Mouse (Mus musculus) MEL (cell line): ENCODE measurements at regions not wholly inside any gene's neighbourhood (a gene's known extent, or its start where the extent isn't known, plus 50 kb on each side); places are given as distances from the start of the nearest gene placed in this dataset.

Source experiments
- DNase-seq: peaks from one replicate; pipeline ENCODE4 v3.0.0; 2011; ENCODE audit warnings: low read depth, low spot score
- H3K27ac ChIP-seq: 2 replicates; pipeline ENCODE4 v1.5.1; 2012; ENCODE audit warnings: low read depth, mild to moderate bottlenecking, control low read depth, low read length, moderate library complexity; ENCODE audit not compliant: control insufficient read depth
- H3K27me3 ChIP-seq, 2 experiments: fragments of 150-350 bp in 1 of 2; sonication (generic) in 1 of 2; 2 replicates each; pipeline ENCODE4 v1.6.1; 2012; ENCODE audit warnings: low read length in 2 of 2, mild to moderate bottlenecking in 2 of 2, improper control_type of control experiment in 1 of 2, moderate library complexity in 1 of 2; ENCODE audit not compliant: insufficient read depth in 2 of 2, control insufficient read depth in 1 of 2
- H3K36me3 ChIP-seq, 2 experiments: 2 replicates each; pipeline ENCODE4 v1.6.1; 2012 to 2014; ENCODE audit warnings: low read length in 2 of 2, improper control_type of control experiment in 1 of 2, inconsistent platforms in 1 of 2, mild to moderate bottlenecking in 1 of 2; ENCODE audit not compliant: insufficient read depth in 2 of 2, control insufficient read depth in 1 of 2
- H3K4me1 ChIP-seq, 2 experiments: fragments of 150-350 bp in 1 of 2; sonication (generic) in 1 of 2; 2 replicates each; pipeline ENCODE4 v1.6.1; 2012; ENCODE audit warnings: low read length in 2 of 2, improper control_type of control experiment in 1 of 2, mild to moderate bottlenecking in 1 of 2; ENCODE audit not compliant: insufficient read depth in 2 of 2, control insufficient read depth in 1 of 2
- H3K4me3 ChIP-seq, 2 experiments: fragments of 150-350 bp in 1 of 2; sonication (generic) in 1 of 2; 2 replicates each; pipeline ENCODE4 v1.5.1; 2012; ENCODE audit warnings: low read depth in 2 of 2, low read length in 2 of 2, mild to moderate bottlenecking in 2 of 2, moderate library complexity in 2 of 2, control low read depth in 1 of 2, improper control_type of control experiment in 1 of 2; ENCODE audit not compliant: control insufficient read depth in 1 of 2, insufficient read depth in 1 of 2
- H3K79me2 ChIP-seq: 2 replicates; pipeline ENCODE4 v1.6.1; 2012; ENCODE audit warnings: mild to moderate bottlenecking, low read length, moderate library complexity; ENCODE audit not compliant: control insufficient read depth, poor library complexity, insufficient read depth
- H3K9ac ChIP-seq: 2 replicates; pipeline ENCODE4 v1.6.1; 2012; ENCODE audit warnings: low read depth, mild to moderate bottlenecking, control low read depth, low read length, moderate library complexity; ENCODE audit not compliant: control insufficient read depth, poor library complexity, severe bottlenecking
- H3K9me3 ChIP-seq: fragments of 150-350 bp; sonication (generic); replicated peaks from 2 replicates; pipeline ENCODE4 v1.6.1; 2012; ENCODE audit warnings: mild to moderate bottlenecking, low read length, improper control_type of control experiment, moderate library complexity; ENCODE audit not compliant: insufficient read depth
- CHD1 ChIP-seq: IDR thresholded peaks from 2 replicates; pipeline ENCODE4 v1.6.1; 2012; ENCODE audit warnings: low read depth, mild to moderate bottlenecking, inconsistent platforms, low read length, improper control_type of control experiment
- CHD2 ChIP-seq: IDR thresholded peaks from 2 replicates; pipeline ENCODE4 v1.6.1; 2011; ENCODE audit warnings: low read length, improper control_type of control experiment
- CTCF ChIP-seq, 3 experiments: IDR thresholded peaks in 2 of 3; conservative IDR thresholded peaks in 1 of 3; 2 replicates each; pipeline ENCODE4 v1.5.1; 2011 to 2012; ENCODE audit warnings: low read length in 3 of 3, low read depth in 2 of 3, mild to moderate bottlenecking in 2 of 3, improper control_type of control experiment in 1 of 3, inconsistent platforms in 1 of 3, mixed read lengths in 1 of 3, moderate library complexity in 1 of 3; ENCODE audit not compliant: control insufficient read depth in 1 of 3, insufficient read depth in 1 of 3, poor library complexity in 1 of 3, severe bottlenecking in 1 of 3
- ELF1 ChIP-seq: IDR thresholded peaks from 2 replicates; pipeline ENCODE4 v1.6.1; 2014; ENCODE audit warnings: low read depth, mild to moderate bottlenecking, inconsistent platforms, low read length, improper control_type of control experiment, moderate library complexity
- ETS1 ChIP-seq: IDR thresholded peaks from 2 replicates; pipeline ENCODE4 v1.6.1; 2012; ENCODE audit warnings: low read depth, mild to moderate bottlenecking, inconsistent platforms, low read length, improper control_type of control experiment, moderate library complexity
- GABPA ChIP-seq: IDR thresholded peaks from 2 replicates; pipeline ENCODE4 v1.6.1; 2012; ENCODE audit warnings: low read depth, mild to moderate bottlenecking, inconsistent platforms, low read length, improper control_type of control experiment, moderate library complexity
- JUND ChIP-seq: IDR thresholded peaks from 2 replicates; pipeline ENCODE4 v1.6.1; 2011; ENCODE audit warnings: low read depth, mild to moderate bottlenecking, improper control_type of control experiment, low read length
- MAFK ChIP-seq: IDR thresholded peaks from 2 replicates; pipeline ENCODE4 v1.6.1; 2011; ENCODE audit warnings: low read depth, mild to moderate bottlenecking, low read length, improper control_type of control experiment, borderline replicate concordance
- MAX ChIP-seq: IDR thresholded peaks from 2 replicates; pipeline ENCODE4 v1.6.1; 2011; ENCODE audit warnings: low read length, improper control_type of control experiment
- MAZ ChIP-seq: IDR thresholded peaks from 2 replicates; pipeline ENCODE4 v1.6.1; 2012; ENCODE audit warnings: low read depth, mild to moderate bottlenecking, inconsistent platforms, low read length, improper control_type of control experiment
- MEF2A ChIP-seq: IDR thresholded peaks from 2 replicates; pipeline ENCODE4 v1.6.1; 2014; ENCODE audit warnings: low read depth, mild to moderate bottlenecking, inconsistent platforms, low read length, improper control_type of control experiment; ENCODE audit not compliant: poor library complexity, insufficient replicate concordance, severe bottlenecking; ENCODE audit errors: extremely low read depth
- MYC ChIP-seq: IDR thresholded peaks from 2 replicates; pipeline ENCODE4 v1.6.1; 2011; ENCODE audit warnings: low read depth, mild to moderate bottlenecking, low read length, improper control_type of control experiment, moderate library complexity
- NELFE ChIP-seq: IDR thresholded peaks from 2 replicates; pipeline ENCODE4 v1.6.1; 2011; ENCODE audit warnings: low read depth, low read length, improper control_type of control experiment
- NRF1 ChIP-seq: IDR thresholded peaks from 2 replicates; pipeline ENCODE4 v1.6.1; 2014; ENCODE audit warnings: low read depth, mild to moderate bottlenecking, inconsistent platforms, low read length, improper control_type of control experiment, moderate library complexity; ENCODE audit not compliant: poor library complexity, insufficient read depth, severe bottlenecking
- POLR2AphosphoS2 ChIP-seq: IDR thresholded peaks from 2 replicates; pipeline ENCODE4 v1.6.1; 2011; ENCODE audit warnings: low read length, improper control_type of control experiment
- POLR2AphosphoS5 ChIP-seq: IDR thresholded peaks from 2 replicates; pipeline ENCODE4 v1.6.1; 2012; ENCODE audit warnings: low read depth, borderline replicate concordance, mild to moderate bottlenecking, inconsistent platforms, low read length, moderate library complexity, mixed read lengths
- RCOR1 ChIP-seq: IDR thresholded peaks from 2 replicates; pipeline ENCODE4 v1.6.1; 2012; ENCODE audit warnings: low read depth, mild to moderate bottlenecking, inconsistent platforms, low read length, improper control_type of control experiment
- SIN3A ChIP-seq: IDR thresholded peaks from 2 replicates; pipeline ENCODE4 v1.6.1; 2012; ENCODE audit warnings: low read length, improper control_type of control experiment, inconsistent platforms
- SMC3 ChIP-seq: IDR thresholded peaks from 2 replicates; pipeline ENCODE4 v1.6.1; 2011; ENCODE audit warnings: low read depth, low read length, improper control_type of control experiment
- USF2 ChIP-seq, 2 experiments: IDR thresholded peaks; 2 replicates each; pipeline ENCODE4 v1.6.1; 2011 to 2012; ENCODE audit warnings: improper control_type of control experiment in 2 of 2, low read length in 2 of 2, borderline replicate concordance in 1 of 2, inconsistent platforms in 1 of 2, low read depth in 1 of 2, mild to moderate bottlenecking in 1 of 2; ENCODE audit not compliant: insufficient read depth in 1 of 2
- ZC3H11A ChIP-seq: IDR thresholded peaks from 2 replicates; pipeline ENCODE4 v1.6.1; 2012; ENCODE audit warnings: low read depth, mild to moderate bottlenecking, inconsistent platforms, low read length, improper control_type of control experiment
- ZMIZ1 ChIP-seq: IDR thresholded peaks from 2 replicates; pipeline ENCODE4 v1.6.1; 2012; ENCODE audit warnings: low read depth, mild to moderate bottlenecking, inconsistent platforms, low read length, improper control_type of control experiment, moderate library complexity

DNA sequence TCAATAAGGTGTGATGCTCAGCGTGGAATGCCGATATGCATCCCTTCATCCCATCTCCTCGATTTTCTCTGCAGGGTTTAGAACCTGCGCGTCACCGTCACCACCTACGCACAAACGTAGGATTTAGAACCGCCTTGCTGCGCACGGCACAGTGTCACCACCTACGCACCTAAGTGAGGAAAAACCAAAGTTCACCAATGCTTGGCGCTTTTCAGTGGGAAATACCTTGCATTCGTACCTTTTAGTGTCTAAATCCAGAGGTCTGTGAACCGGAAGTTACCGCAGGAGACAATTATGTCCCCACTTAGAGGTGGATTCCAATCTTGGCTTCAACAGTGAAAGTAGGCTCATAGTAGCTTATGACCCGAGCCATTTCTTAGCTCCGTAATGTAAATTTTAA is 162.0 kb downstream of the Zfp326 start:
- TF ChIP-seq SMC3 (no peak), MAX (no peak), ELF1 (no peak), CHD1 (no peak)
- H3K36me3 ChIP-seq, result no peaks in the 10 kb centered on the region

GRCm38 (mm10) chr5:106036176-106036575 is 159.8 kb downstream of the Zfp326 start:
- H3K9me3 ChIP-seq, result no peaks in the 10 kb centered on the region
- no peak for TF ChIP-seq MAFK
- TF ChIP-seq USF2 (IDR thresholded peaks at IDR 0.05; ENCODE audit: borderline replicate concordance in 1 of 2, insufficient read depth in 1 of 2, low read depth in 1 of 2, low read length in 2 of 2), result no peak
- no peak for TF ChIP-seq NRF1
- TF ChIP-seq MYC, result no peak
- no peak for TF ChIP-seq NELFE
- TF ChIP-seq MEF2A, result no peak
- no peak for TF ChIP-seq GABPA
- TF ChIP-seq MAX, result no peak
- TF ChIP-seq CTCF (IDR thresholded peaks at IDR 0.05 in 2 of 3, conservative IDR thresholded peaks at IDR 0.05 in 1 of 3; ENCODE audit: control insufficient read depth in 1 of 3, insufficient read depth in 1 of 3, low read depth in 2 of 3, low read length in 3 of 3, poor library complexity in 1 of 3, severe bottlenecking in 1 of 3), result no peak
- TF ChIP-seq MAZ, result no peak
- TF ChIP-seq ZMIZ1, result no peak
- TF ChIP-seq JUND, result no peak
- no peak for TF ChIP-seq RCOR1
- no peak for TF ChIP-seq SIN3A
- no peak for TF ChIP-seq ETS1
- no peak for TF ChIP-seq POLR2AphosphoS5
- TF ChIP-seq CHD2, result no peak
- no peak for TF ChIP-seq ZC3H11A
- no peak for TF ChIP-seq POLR2AphosphoS2
- TF ChIP-seq CHD1, result no peak

More for the DNA sequence above, 162.0 kb downstream of the Zfp326 start:
- no peak overlapping the region for H3K4me3 ChIP-seq
- no peak for DNase-seq
- 0 out of 4 replicates have a peak, but pooled peaks cover 0 to 1% of the 10 kb centered on the region in 2 experiments for H3K27me3 ChIP-seq
- H3K27ac ChIP-seq, result no peak overlapping the region
- no peaks in the 10 kb centered on the region for H3K79me2 ChIP-seq
- H3K4me1 ChIP-seq, result no peaks in the 10 kb centered on the region; a peak in 2 of 4 replicates
- no peak overlapping the region for H3K9ac ChIP-seq
- H3K9me3 ChIP-seq, result no peaks in the 10 kb centered on the region

More at GRCm38 (mm10) chr5:106036176-106036575, 159.8 kb downstream of the Zfp326 start:
- no peak for DNase-seq
- Histone ChIP-seq H3K4me1 (no peaks in the 10 kb centered on the region), H3K27ac (no peak overlapping the region), H3K27me3 (no peaks in the 10 kb centered on the region), H3K9ac (no peak overlapping the region), H3K4me3 (no peak overlapping the region), H3K79me2 (no peaks in the 10 kb centered on the region), H3K36me3 (no peaks in the 10 kb centered on the region)
